Mouse (Mus musculus) liver, embryonic 11.5 days (tissue): ENCODE results near the gene Rftn1. TPM values are rescaled to one million over a fixed set of nuclear protein-coding genes. Genes with fewer than 3 reads are reported as not detected.

Experiments used
- ATAC-seq: fragments of 200-750 bp; cut with Nextera tagmentation; replicated peaks from 2 replicates; pipeline ENCODE4 v1.8.0; 2017; ENCODE audit warnings: moderate number of reproducible peaks, mild to moderate bottlenecking, moderate TSS enrichment, moderate library complexity; ENCODE audit not compliant: low FRiP score
- DNase-seq: peaks from one replicate; pipeline ENCODE4 v3.0.0-alpha.2; 2017; ENCODE audit warnings: low spot score
- H3K27ac ChIP-seq: fragments of 300-500 bp; sonication (generic); 2 replicates; pipeline ENCODE4 v1.5.1; 2014; ENCODE audit warnings: mild to moderate bottlenecking, low read depth, low read length, control low read depth
- H3K27me3 ChIP-seq: fragments of 300-500 bp; sonication (generic); replicated peaks from 2 replicates; pipeline ENCODE4 v1.6.1; 2014; ENCODE audit warnings: low read length, mixed read lengths; ENCODE audit not compliant: control insufficient read depth, insufficient read depth
- H3K36me3 ChIP-seq: fragments of 300-500 bp; sonication (generic); 2 replicates; pipeline ENCODE4 v1.6.1; 2014; ENCODE audit warnings: mild to moderate bottlenecking, low read length, moderate library complexity, mixed read lengths; ENCODE audit not compliant: control insufficient read depth, insufficient read depth
- H3K4me1 ChIP-seq: fragments of 300-500 bp; sonication (generic); replicated peaks from 2 replicates; pipeline ENCODE4 v1.6.1; 2014; ENCODE audit warnings: low read length, mixed read lengths; ENCODE audit not compliant: control insufficient read depth, insufficient read depth
- H3K4me2 ChIP-seq: fragments of 300-500 bp; sonication (generic); 2 replicates; pipeline ENCODE4 v1.6.1; 2014; ENCODE audit warnings: mild to moderate bottlenecking, control low read depth, moderate library complexity
- H3K4me3 ChIP-seq: fragments of 300-500 bp; sonication (generic); 2 replicates; pipeline ENCODE4 v1.5.1; 2014; ENCODE audit warnings: low read depth, low read length, control low read depth
- H3K9ac ChIP-seq: fragments of 300-500 bp; sonication (generic); 2 replicates; pipeline ENCODE4 v1.6.1; 2014; ENCODE audit warnings: low read depth, low read length, control low read depth
- H3K9me3 ChIP-seq: fragments of 300-500 bp; sonication (generic); 2 replicates; pipeline ENCODE4 v1.6.1; 2016; ENCODE audit warnings: low read length, inconsistent platforms, mixed read lengths; ENCODE audit not compliant: control insufficient read depth
- WGBS: fragments of 180-500 bp; shearing (Covaris S2); extraction: QIAGEN DNeasy Blood & Tissue Kit; methylation state at CpG from one replicate; pipeline ENCODE4 v1.1.7; 2014; 5-methylcytosine and 5-hydroxymethylcytosine counted together
- polyA plus RNA-seq: library from polyadenylated mRNA; unstranded; fragments of >200 nt; fragmentation: Nextera tagmentation; extraction: Ambion mirVana; gene quantifications from 2 replicates; pipeline ENCODE4 v1.2.1, GENCODE M21; 2014

The Rftn1 gene
- polyA plus RNA-seq, 1 experiment from 2014 or later: 12.8 TPM

- Histone ChIP-seq H3K27ac (no peak overlapping the region), H3K27me3 (no peaks in the 10 kb centered on the region), H3K9me3 (no peaks in the 10 kb centered on the region), H3K9ac (no peak overlapping the region), H3K4me3 (no peak overlapping the region), H3K36me3 (no peaks in the 10 kb centered on the region), H3K4me2 (no peak overlapping the region), H3K4me1 (peaks cover 24% of the 10 kb centered on the region)
- no peak for ATAC-seq
- DNase-seq: no peak
- WGBS: 76% methylated on average over 5 of the region's 5 CpGs
These were observed 122.4 kb downstream of the Rftn1 start for GRCm38 (mm10) chr17:50067774-50068680.

- H3K27me3 ChIP-seq: no peaks in the 10 kb centered on the region
- DNase-seq: no peak
- no peaks in the 10 kb centered on the region for H3K36me3 ChIP-seq
- peaks cover 24% of the 10 kb centered on the region for H3K4me1 ChIP-seq
- no peak overlapping the region for H3K4me2 ChIP-seq
- WGBS: 91% methylated on average over 8 of the region's 8 CpGs
- no peak overlapping the region for H3K4me3 ChIP-seq
- no peak overlapping the region for H3K27ac ChIP-seq
- no peak for ATAC-seq
- H3K9me3 ChIP-seq: no peaks in the 10 kb centered on the region
- no peak overlapping the region for H3K9ac ChIP-seq
These were observed 123.4 kb downstream of the Rftn1 start for GRCm38 (mm10) chr17:50066822-50067713.

GRCm38 (mm10) chr17:50063832-50064627 lies 126.4 kb downstream of the Rftn1 start:
- WGBS: 85% methylated on average over 13 of the region's 13 CpGs
- Histone ChIP-seq H3K4me1 (peaks cover 3% of the 10 kb centered on the region), H3K36me3 (no peaks in the 10 kb centered on the region)

GRCm38 (mm10) chr17:50062649-50063048 lies 127.8 kb downstream of the Rftn1 start:
- no peak overlapping the region for H3K4me2 ChIP-seq
- H3K4me1 ChIP-seq: no peaks in the 10 kb centered on the region
- no peak overlapping the region for H3K27ac ChIP-seq
- H3K9me3 ChIP-seq: no peaks in the 10 kb centered on the region
- H3K9ac ChIP-seq: no peak overlapping the region
- WGBS: 87% methylated on average over 4 of the region's 4 CpGs
- no peaks in the 10 kb centered on the region for H3K36me3 ChIP-seq
- ATAC-seq (no peak), DNase-seq (no peak)
- no peak overlapping the region for H3K4me3 ChIP-seq
- H3K27me3 ChIP-seq: no peaks in the 10 kb centered on the region

More at GRCm38 (mm10) chr17:50063832-50064627, 126.4 kb downstream of the Rftn1 start:
- no peak overlapping the region for H3K4me2 ChIP-seq
- DNase-seq (no peak), ATAC-seq (no peak)
- H3K27me3 ChIP-seq: no peaks in the 10 kb centered on the region
- no peak overlapping the region for H3K9ac ChIP-seq
- no peak overlapping the region for H3K4me3 ChIP-seq
- H3K9me3 ChIP-seq: no peaks in the 10 kb centered on the region
- no peak overlapping the region for H3K27ac ChIP-seq

- H3K27me3 ChIP-seq: no peaks in the 10 kb centered on the region
- 84% methylated on average over 4 of the region's 4 CpGs for WGBS
- no peaks in the 10 kb centered on the region for H3K4me1 ChIP-seq
- DNase-seq (no peak), ATAC-seq (no peak)
- H3K4me3 ChIP-seq: no peak overlapping the region
- H3K9me3 ChIP-seq: no peaks in the 10 kb centered on the region
- H3K4me2 ChIP-seq: no peak overlapping the region
- no peak overlapping the region for H3K9ac ChIP-seq
- no peak overlapping the region for H3K27ac ChIP-seq
- H3K36me3 ChIP-seq: no peaks in the 10 kb centered on the region
These were observed 129.0 kb downstream of the Rftn1 start for GRCm38 (mm10) chr17:50061446-50061845.

GRCm38 (mm10) chr17:50060220-50060619 lies 130.3 kb downstream of the Rftn1 start:
- Histone ChIP-seq H3K4me1 (no peaks in the 10 kb centered on the region), H3K27me3 (no peaks in the 10 kb centered on the region), H3K4me2 (no peak overlapping the region), H3K9ac (no peak overlapping the region), H3K27ac (no peak overlapping the region), H3K36me3 (no peaks in the 10 kb centered on the region), H3K4me3 (no peak overlapping the region), H3K9me3 (no peaks in the 10 kb centered on the region)
- WGBS: 61% methylated on average over 2 of the region's 2 CpGs
- no peak for DNase-seq
- no peak for ATAC-seq

- no peak overlapping the region for H3K27ac ChIP-seq
- H3K4me3 ChIP-seq: no peak overlapping the region
- H3K36me3 ChIP-seq: no peaks in the 10 kb centered on the region
- H3K4me2 ChIP-seq: no peak overlapping the region
- no peaks in the 10 kb centered on the region for H3K9me3 ChIP-seq
- ATAC-seq (no peak), DNase-seq (no peak)
- no peaks in the 10 kb centered on the region for H3K4me1 ChIP-seq
- WGBS: 58% methylated on average over 5 of the region's 5 CpGs
- no peak overlapping the region for H3K9ac ChIP-seq
- H3K27me3 ChIP-seq: no peaks in the 10 kb centered on the region
These were observed 131.1 kb downstream of the Rftn1 start for GRCm38 (mm10) chr17:50059417-50059816.

GRCm38 (mm10) chr17:50055154-50055756 lies 135.2 kb downstream of the Rftn1 start:
- no peaks in the 10 kb centered on the region for H3K9me3 ChIP-seq
- H3K4me1 ChIP-seq: no peaks in the 10 kb centered on the region
- WGBS: 86% methylated on average over 16 of the region's 16 CpGs
- no peak overlapping the region for H3K9ac ChIP-seq
- no peaks in the 10 kb centered on the region for H3K36me3 ChIP-seq
- H3K27me3 ChIP-seq: no peaks in the 10 kb centered on the region; the same call in 1 of the 2 replicates
- ATAC-seq (no peak), DNase-seq (no peak)
- no peak overlapping the region for H3K27ac ChIP-seq
- no peak overlapping the region for H3K4me2 ChIP-seq
- no peak overlapping the region for H3K4me3 ChIP-seq
